Mouse (Mus musculus): ENCODE measurements around the gene Maml2.

DNA sequence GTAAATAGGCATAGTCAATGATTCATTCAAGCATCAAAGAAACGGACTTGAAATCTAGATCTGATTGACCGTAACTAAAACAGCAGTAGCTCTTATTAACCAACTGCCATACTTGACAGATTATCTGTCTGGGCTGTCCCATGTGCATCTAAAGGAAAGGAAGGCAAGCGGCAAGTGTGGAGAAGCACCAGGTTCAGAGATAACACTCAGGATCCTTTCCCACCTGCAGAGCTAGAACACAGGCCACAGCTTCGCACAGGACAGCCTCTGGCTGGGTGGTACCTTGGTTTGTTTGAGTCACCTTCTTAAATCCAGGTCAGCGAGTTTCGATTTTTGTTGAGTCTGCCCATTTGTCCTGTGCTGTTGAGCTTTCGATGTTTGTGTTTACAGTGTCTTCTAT is 240.4 kb downstream of the Maml2 start:
- no peak for TF ChIP-seq ZC3H11A (IDR thresholded peaks at IDR 0.05; ENCODE audit: borderline replicate concordance, low read depth, low read length)
- no peak for TF ChIP-seq ZNF384 (IDR thresholded peaks at IDR 0.05; ENCODE audit: low read depth, low read length)
- no peak for TF ChIP-seq MAFK (IDR thresholded peaks at IDR 0.05; ENCODE audit: insufficient read depth, low read depth, low read length)
